Mouse (Mus musculus): ENCODE data around the gene Trmt1.

Trmt1 gene

GRCm38 (mm10) chr8:84655336-84656190, 30.5 kb upstream of the Trmt1 start:
- Histone ChIP-seq H3K27me3 (ENCODE audit: control insufficient read depth, insufficient read depth, low read length, poor library complexity, severe bottlenecking) (no peaks in the 10 kb centered on the region), H3K36me3 (ENCODE audit: control insufficient read depth, insufficient read depth, low read length, poor library complexity, severe bottlenecking) (no peaks in the 10 kb centered on the region)
- no peak for DNase-seq (ENCODE audit: low read depth, low spot score)

GRCm38 (mm10) chr8:84656191-84656525, 29.9 kb upstream of the Trmt1 start:
- DNase-seq (ENCODE audit: low read depth, low spot score): no peak
- Histone ChIP-seq H3K27me3 (ENCODE audit: control insufficient read depth, insufficient read depth, low read length, poor library complexity, severe bottlenecking) (no peaks in the 10 kb centered on the region), H3K36me3 (ENCODE audit: control insufficient read depth, insufficient read depth, low read length, poor library complexity, severe bottlenecking) (no peaks in the 10 kb centered on the region)

GRCm38 (mm10) chr8:84656641-84657126, 29.4 kb upstream of the Trmt1 start:
- Histone ChIP-seq H3K36me3 (ENCODE audit: control insufficient read depth, insufficient read depth, low read length, poor library complexity, severe bottlenecking) (no peaks in the 10 kb centered on the region; the same call in 1 of the 2 replicates), H3K27me3 (ENCODE audit: control insufficient read depth, insufficient read depth, low read length, poor library complexity, severe bottlenecking) (no peaks in the 10 kb centered on the region)
- peak; percentile 81 for DNase-seq (ENCODE audit: low read depth, low spot score)

GRCm38 (mm10) chr8:84657203-84657602, 28.9 kb upstream of the Trmt1 start:
- H3K27me3 ChIP-seq (ENCODE audit: control insufficient read depth, insufficient read depth, low read length, poor library complexity, severe bottlenecking): no peaks in the 10 kb centered on the region
- DNase-seq (ENCODE audit: low read depth, low spot score): no peak
- H3K36me3 ChIP-seq (ENCODE audit: control insufficient read depth, insufficient read depth, low read length, poor library complexity, severe bottlenecking): no peaks in the 10 kb centered on the region; the same call in 1 of the 2 replicates

- DNase-seq (ENCODE audit: low read depth, low spot score): no peak
- no peaks in the 10 kb centered on the region; the same call in 1 of the 2 replicates for H3K36me3 ChIP-seq (ENCODE audit: control insufficient read depth, insufficient read depth, low read length, poor library complexity, severe bottlenecking)
- H3K27me3 ChIP-seq (ENCODE audit: control insufficient read depth, insufficient read depth, low read length, poor library complexity, severe bottlenecking): no peaks in the 10 kb centered on the region
Observed at GRCm38 (mm10) chr8:84657680-84658079, 28.4 kb upstream of the Trmt1 start.

GRCm38 (mm10) chr8:84658951-84659350, 27.2 kb upstream of the Trmt1 start:
- no peaks in the 10 kb centered on the region; the same call in 1 of the 2 replicates for H3K36me3 ChIP-seq (ENCODE audit: control insufficient read depth, insufficient read depth, low read length, poor library complexity, severe bottlenecking)
- no peaks in the 10 kb centered on the region for H3K27me3 ChIP-seq (ENCODE audit: control insufficient read depth, insufficient read depth, low read length, poor library complexity, severe bottlenecking)
- no peak for DNase-seq (ENCODE audit: low read depth, low spot score)

GRCm38 (mm10) chr8:84659936-84660818, 25.9 kb upstream of the Trmt1 start:
- no peaks in the 10 kb centered on the region for H3K27me3 ChIP-seq (ENCODE audit: control insufficient read depth, insufficient read depth, low read length, poor library complexity, severe bottlenecking)
- H3K36me3 ChIP-seq (ENCODE audit: control insufficient read depth, insufficient read depth, low read length, poor library complexity, severe bottlenecking): no peaks in the 10 kb centered on the region; the same call in 1 of the 2 replicates
- DNase-seq (ENCODE audit: low read depth, low spot score): peak; percentile 66

GRCm38 (mm10) chr8:84660819-84661457, 25.2 kb upstream of the Trmt1 start:
- peak; percentile 43 for DNase-seq (ENCODE audit: low read depth, low spot score)
- no peaks in the 10 kb centered on the region; the same call in 1 of the 2 replicates for H3K36me3 ChIP-seq (ENCODE audit: control insufficient read depth, insufficient read depth, low read length, poor library complexity, severe bottlenecking)
- no peaks in the 10 kb centered on the region for H3K27me3 ChIP-seq (ENCODE audit: control insufficient read depth, insufficient read depth, low read length, poor library complexity, severe bottlenecking)

GRCm38 (mm10) chr8:84661458-84661871, 24.6 kb upstream of the Trmt1 start:
- H3K27me3 ChIP-seq (ENCODE audit: control insufficient read depth, insufficient read depth, low read length, poor library complexity, severe bottlenecking): no peaks in the 10 kb centered on the region
- DNase-seq (ENCODE audit: low read depth, low spot score): peak; percentile 92
- no peaks in the 10 kb centered on the region; the same call in none of the 2 replicates for H3K36me3 ChIP-seq (ENCODE audit: control insufficient read depth, insufficient read depth, low read length, poor library complexity, severe bottlenecking)

- Histone ChIP-seq H3K36me3 (ENCODE audit: control insufficient read depth, insufficient read depth, low read length, poor library complexity, severe bottlenecking) (no peaks in the 10 kb centered on the region; the same call in none of the 2 replicates), H3K27me3 (ENCODE audit: control insufficient read depth, insufficient read depth, low read length, poor library complexity, severe bottlenecking) (no peaks in the 10 kb centered on the region)
- no peak for DNase-seq (ENCODE audit: low read depth, low spot score)
Observed at GRCm38 (mm10) chr8:84661961-84662571, 24.0 kb upstream of the Trmt1 start.

- Histone ChIP-seq H3K36me3 (ENCODE audit: control insufficient read depth, insufficient read depth, low read length, poor library complexity, severe bottlenecking) (no peaks in the 10 kb centered on the region; the same call in none of the 2 replicates), H3K27me3 (ENCODE audit: control insufficient read depth, insufficient read depth, low read length, poor library complexity, severe bottlenecking) (no peaks in the 10 kb centered on the region)
- peak; percentile 95 for DNase-seq (ENCODE audit: low read depth, low spot score)
Observed at GRCm38 (mm10) chr8:84662581-84663065, 23.5 kb upstream of the Trmt1 start, which contains the start of gene Ier2. TSS of gene Ier2 (minus strand) at chr8:84662852.

GRCm38 (mm10) chr8:84663483-84664327, 22.4 kb upstream of the Trmt1 start:
- peak; percentile 97 for DNase-seq (ENCODE audit: low read depth, low spot score)
- H3K36me3 ChIP-seq (ENCODE audit: control insufficient read depth, insufficient read depth, low read length, poor library complexity, severe bottlenecking): no peaks in the 10 kb centered on the region; the same call in none of the 2 replicates
- no peaks in the 10 kb centered on the region for H3K27me3 ChIP-seq (ENCODE audit: control insufficient read depth, insufficient read depth, low read length, poor library complexity, severe bottlenecking)

Measured in splenic B cell, adult 2 months (primary cell).